Mouse (Mus musculus) hindbrain, embryonic 16.5 days (tissue): Measurements from ENCODE around the gene Tubb2a. TPM values are rescaled to one million over a fixed set of nuclear protein-coding genes. Genes with fewer than 3 reads are reported as not detected.

Experiments
- ATAC-seq: fragments of 200-750 bp; cut with Nextera tagmentation; 2 replicates; pipeline ENCODE4 v1.8.0; 2017; ENCODE audit warnings: moderate TSS enrichment, moderate library complexity
- H3K27ac ChIP-seq: fragments of 300-500 bp; sonication (generic); 2 replicates; pipeline ENCODE4 v1.5.1; 2014; ENCODE audit warnings: low read depth, mild to moderate bottlenecking, control low read depth, low read length, moderate library complexity
- H3K27me3 ChIP-seq: fragments of 300-500 bp; sonication (generic); replicated peaks from 2 replicates; pipeline ENCODE4 v1.6.1; 2014; ENCODE audit warnings: low read length; ENCODE audit not compliant: control insufficient read depth, insufficient read depth
- H3K36me3 ChIP-seq: fragments of 300-500 bp; sonication (generic); 2 replicates; pipeline ENCODE4 v1.6.1; 2014; ENCODE audit warnings: mild to moderate bottlenecking, low read length, moderate library complexity, mixed read lengths; ENCODE audit not compliant: control insufficient read depth, insufficient read depth
- H3K4me1 ChIP-seq: fragments of 300-500 bp; sonication (generic); 2 replicates; pipeline ENCODE4 v1.6.1; 2014; ENCODE audit warnings: low read depth, low read length; ENCODE audit not compliant: control insufficient read depth, insufficient read depth
- H3K4me2 ChIP-seq: fragments of 300-500 bp; sonication (generic); 2 replicates; pipeline ENCODE4 v1.6.1; 2014; ENCODE audit warnings: mild to moderate bottlenecking, low read length, control low read depth, moderate library complexity
- H3K4me3 ChIP-seq: fragments of 300-500 bp; sonication (generic); 2 replicates; pipeline ENCODE4 v1.5.1; 2014; ENCODE audit warnings: mild to moderate bottlenecking, low read length, control low read depth, moderate library complexity
- H3K9ac ChIP-seq: fragments of 300-500 bp; sonication (generic); 2 replicates; pipeline ENCODE4 v1.6.1; 2014; ENCODE audit warnings: low read depth, mild to moderate bottlenecking, control low read depth, low read length, moderate library complexity
- H3K9me3 ChIP-seq: fragments of 300-500 bp; sonication (generic); 2 replicates; pipeline ENCODE4 v1.6.1; 2014; ENCODE audit warnings: mild to moderate bottlenecking, low read length, moderate library complexity; ENCODE audit not compliant: control insufficient read depth
- WGBS: fragments of 180-500 bp; shearing (Covaris S2); extraction: QIAGEN DNeasy Blood & Tissue Kit; methylation state at CpG from one replicate; pipeline ENCODE4 v1.1.7; 2014; 5-methylcytosine and 5-hydroxymethylcytosine counted together
- polyA plus RNA-seq: library from polyadenylated mRNA; unstranded; fragments of >200 nt; fragmentation: Nextera tagmentation; extraction: Ambion mirVana; gene quantifications from 2 replicates; pipeline ENCODE4 v1.2.1, GENCODE M21; 2015

Gene Tubb2a
- 3,415 and 3,905 TPM in 2 replicates for polyA plus RNA-seq

- H3K9me3 ChIP-seq, result no peaks in the 10 kb centered on the region
- ATAC-seq, result peak; percentile 88
- H3K4me1 ChIP-seq, result peaks cover 18% of the 10 kb centered on the region
- under 1% methylated on average over 43 of the region's 45 CpGs for WGBS
- peak within 1 kb of the TSS; percentile 71 for H3K4me2 ChIP-seq
- peak within 1 kb of the TSS; percentile 82 for H3K4me3 ChIP-seq
- H3K9ac ChIP-seq, result peak within 1 kb of the TSS; percentile 98
- peaks cover 7% of the 10 kb centered on the region for H3K36me3 ChIP-seq
- no peaks in the 10 kb centered on the region for H3K27me3 ChIP-seq
- peak within 1 kb of the TSS; percentile 93 for H3K27ac ChIP-seq
These were observed at the start of gene Tubb2a for GRCm38 (mm10) chr13:34077492-34078271. Tubb2a (minus strand) TSS chr13:34078007.

DNA sequence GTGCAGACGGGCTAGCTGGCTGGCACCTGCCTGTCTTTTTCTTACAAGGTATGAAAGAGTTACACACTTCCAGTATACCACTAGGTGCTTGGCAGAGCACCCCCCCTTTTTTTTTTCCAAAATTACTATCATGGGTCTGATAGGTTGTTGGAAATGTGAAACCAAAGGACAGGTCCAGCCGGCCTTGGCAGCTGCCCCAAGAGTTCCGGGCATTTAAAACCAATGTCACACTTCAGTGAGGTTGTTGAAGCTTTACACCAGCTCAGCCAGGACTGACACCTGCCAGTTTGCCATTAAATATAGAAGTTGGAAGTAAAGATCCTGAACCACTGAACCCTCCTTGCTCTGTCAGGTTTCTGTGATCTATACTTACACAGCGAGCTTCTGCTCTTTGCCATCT, 47.9 kb upstream of the Tubb2a start:
- no peaks in the 10 kb centered on the region for H3K9me3 ChIP-seq
- no peak for ATAC-seq
- no peaks in the 10 kb centered on the region for H3K27me3 ChIP-seq
- peaks cover 20% of the 10 kb centered on the region for H3K4me1 ChIP-seq
- H3K27ac ChIP-seq, result peak overlapping the region; percentile 6; the same call in 1 of the 2 replicates
- peak overlapping the region; percentile 65 for H3K9ac ChIP-seq
- H3K36me3 ChIP-seq, result peaks cover 5% of the 10 kb centered on the region; the same call in 1 of the 2 replicates
- H3K4me2 ChIP-seq, result peak overlapping the region; percentile 97
- peak overlapping the region; percentile 51 for H3K4me3 ChIP-seq
- whole genome bisulfite sequencing, result 19% methylated on average over 4 of the region's 4 CpGs

GRCm38 (mm10) chr13:34120536-34120935, 42.7 kb upstream of the Tubb2a start:
- Histone ChIP-seq H3K9me3 (no peaks in the 10 kb centered on the region), H3K4me3 (no peak overlapping the region), H3K36me3 (no peaks in the 10 kb centered on the region), H3K4me1 (peaks cover 18% of the 10 kb centered on the region), H3K9ac (no peak overlapping the region), H3K27me3 (no peaks in the 10 kb centered on the region), H3K4me2 (no peak overlapping the region), H3K27ac (no peak overlapping the region)
- WGBS, result 94% methylated on average over 2 of the region's 2 CpGs
- no peak for ATAC-seq

- Histone ChIP-seq H3K27ac (no peak overlapping the region), H3K9me3 (no peaks in the 10 kb centered on the region), H3K36me3 (no peaks in the 10 kb centered on the region), H3K4me3 (no peak overlapping the region), H3K27me3 (no peaks in the 10 kb centered on the region), H3K4me2 (no peak overlapping the region), H3K9ac (no peak overlapping the region), H3K4me1 (peaks cover 9% of the 10 kb centered on the region)
- no peak for ATAC-seq
- WGBS, result 89% methylated on average over 4 of the region's 4 CpGs
These were observed 41.6 kb upstream of the Tubb2a start for GRCm38 (mm10) chr13:34119406-34119805.

DNA sequence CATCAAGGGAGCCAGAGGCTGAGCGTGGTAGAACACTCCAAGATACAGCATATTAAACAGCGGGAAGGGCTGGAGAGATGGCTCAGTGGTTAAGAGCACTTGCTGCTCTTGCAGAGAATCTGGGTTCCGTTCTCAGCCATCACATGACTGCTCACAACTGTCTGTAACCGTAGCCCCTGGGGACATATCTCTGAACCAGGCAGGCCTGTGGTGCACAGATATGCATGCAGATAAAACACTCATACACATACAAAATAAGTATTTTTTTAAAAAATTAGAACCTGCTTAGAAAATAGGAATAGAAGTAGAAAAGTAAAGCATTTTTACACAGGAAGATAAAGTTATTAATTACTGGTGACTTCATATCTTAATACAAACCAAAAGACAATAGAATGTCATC, 41.0 kb upstream of the Tubb2a start:
- no peak overlapping the region for H3K4me3 ChIP-seq
- no peak for ATAC-seq
- H3K9me3 ChIP-seq, result no peaks in the 10 kb centered on the region
- no peaks in the 10 kb centered on the region for H3K36me3 ChIP-seq
- no peak overlapping the region for H3K9ac ChIP-seq
- no peak overlapping the region for H3K4me2 ChIP-seq
- WGBS, result 78% methylated on average over 4 of the region's 4 CpGs
- H3K4me1 ChIP-seq, result peaks cover 4% of the 10 kb centered on the region
- no peaks in the 10 kb centered on the region for H3K27me3 ChIP-seq
- no peak overlapping the region for H3K27ac ChIP-seq

GRCm38 (mm10) chr13:34116508-34116907, 38.7 kb upstream of the Tubb2a start:
- H3K4me1 ChIP-seq, result no peaks in the 10 kb centered on the region
- no peak overlapping the region for H3K4me3 ChIP-seq
- H3K36me3 ChIP-seq, result no peaks in the 10 kb centered on the region
- H3K9me3 ChIP-seq, result no peaks in the 10 kb centered on the region
- H3K27me3 ChIP-seq, result no peaks in the 10 kb centered on the region
- no peak overlapping the region for H3K27ac ChIP-seq
- H3K9ac ChIP-seq, result no peak overlapping the region
- H3K4me2 ChIP-seq, result no peak overlapping the region
- WGBS, result 86% methylated on average over 6 of the region's 6 CpGs
- no peak for ATAC-seq

DNA sequence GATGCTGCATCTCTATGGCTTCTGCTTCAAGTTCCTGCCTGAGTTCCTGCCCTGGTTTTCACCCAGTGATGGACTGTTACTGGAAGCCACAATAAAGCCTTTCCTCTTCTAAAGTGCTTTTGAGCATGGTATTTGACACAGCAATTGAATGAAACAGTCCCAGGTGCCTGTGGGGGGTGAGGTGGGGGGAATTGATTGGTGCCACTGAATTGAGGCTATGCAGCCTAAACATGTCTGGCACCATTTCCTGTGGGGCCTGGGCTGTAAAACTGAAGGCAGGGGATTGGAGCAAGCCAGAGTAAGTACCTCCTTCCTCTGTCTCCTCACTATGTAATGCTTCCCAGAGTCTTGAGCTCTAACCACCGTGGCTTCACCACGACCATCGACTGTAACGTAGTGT, 36.8 kb upstream of the Tubb2a start:
- Histone ChIP-seq H3K4me2 (no peak overlapping the region), H3K4me3 (no peak overlapping the region), H3K4me1 (no peaks in the 10 kb centered on the region), H3K27ac (no peak overlapping the region), H3K27me3 (no peaks in the 10 kb centered on the region), H3K9ac (no peak overlapping the region), H3K9me3 (no peaks in the 10 kb centered on the region), H3K36me3 (no peaks in the 10 kb centered on the region)
- no peak for ATAC-seq
- WGBS, result 91% methylated on average over 4 of the region's 4 CpGs

- Histone ChIP-seq H3K9me3 (no peaks in the 10 kb centered on the region), H3K27me3 (no peaks in the 10 kb centered on the region), H3K9ac (no peak overlapping the region), H3K4me2 (no peak overlapping the region), H3K4me1 (no peaks in the 10 kb centered on the region), H3K36me3 (no peaks in the 10 kb centered on the region), H3K27ac (no peak overlapping the region), H3K4me3 (no peak overlapping the region)
- ATAC-seq, result no peak
- 83% methylated on average over 3 of the region's 3 CpGs for WGBS
These were observed 35.3 kb upstream of the Tubb2a start for GRCm38 (mm10) chr13:34113086-34113485.

GRCm38 (mm10) chr13:34112369-34113081, 34.7 kb upstream of the Tubb2a start:
- H3K27me3 ChIP-seq, result no peaks in the 10 kb centered on the region
- no peak overlapping the region for H3K4me2 ChIP-seq
- no peak overlapping the region for H3K27ac ChIP-seq
- no peaks in the 10 kb centered on the region for H3K36me3 ChIP-seq
- H3K9me3 ChIP-seq, result no peaks in the 10 kb centered on the region
- H3K4me1 ChIP-seq, result no peaks in the 10 kb centered on the region
- H3K4me3 ChIP-seq, result no peak overlapping the region
- 87% methylated on average over 5 of the region's 5 CpGs for WGBS
- no peak overlapping the region for H3K9ac ChIP-seq
- no peak for ATAC-seq
